Mouse (Mus musculus) spleen, embryonic (tissue): ENCODE measurements around the gene Gabrb1.

ENCODE experiments used
- CTCF ChIA-PET: fragments of 350-600 bp; sonication (Branson Sonifier 250); formaldehyde crosslinking; loops from one replicate; lab custom pipeline; 2022; lab: Charles Lee

Gabrb1 gene

DNA sequence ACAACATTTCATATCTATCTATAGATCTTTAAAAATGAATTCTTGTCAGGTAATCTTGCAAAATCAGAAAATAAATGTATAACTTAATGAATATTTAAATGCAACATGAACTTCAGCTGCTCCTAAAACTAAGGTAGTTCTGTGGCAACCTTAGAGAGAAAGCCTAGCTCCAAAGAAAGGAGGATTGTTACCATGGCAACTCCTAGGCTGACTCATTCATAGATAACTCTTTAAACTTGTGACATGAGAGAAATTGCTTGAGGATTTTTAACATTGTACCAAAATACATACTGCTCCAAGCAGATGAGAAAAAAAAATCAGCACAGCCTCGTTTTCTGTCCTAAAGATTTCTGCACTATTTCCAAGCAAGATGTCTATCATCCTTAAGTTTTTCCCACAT, 171.1 kb downstream of the Gabrb1 start:
- CTCF ChIA-PET: no interaction called here

DNA sequence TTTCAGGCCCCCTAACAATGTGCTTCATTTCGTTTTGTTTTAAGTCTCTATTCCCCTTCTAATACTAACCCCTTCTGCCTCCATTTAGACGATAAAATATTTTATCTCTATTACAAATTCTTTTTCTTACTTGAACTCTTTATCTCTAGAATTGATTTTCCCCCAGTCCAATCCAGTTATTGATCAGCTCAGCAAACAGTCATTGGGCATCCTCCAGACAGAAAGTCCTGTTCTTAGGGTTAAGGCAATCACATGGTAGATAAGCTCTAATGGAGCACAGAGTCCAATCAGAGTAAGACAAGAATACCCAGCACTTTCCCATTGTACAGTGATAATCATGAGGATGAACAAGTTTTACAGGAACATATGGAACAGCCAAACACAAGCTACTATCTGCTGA, 172.4 kb downstream of the Gabrb1 start:
- CTCF ChIA-PET: no interaction called here

DNA sequence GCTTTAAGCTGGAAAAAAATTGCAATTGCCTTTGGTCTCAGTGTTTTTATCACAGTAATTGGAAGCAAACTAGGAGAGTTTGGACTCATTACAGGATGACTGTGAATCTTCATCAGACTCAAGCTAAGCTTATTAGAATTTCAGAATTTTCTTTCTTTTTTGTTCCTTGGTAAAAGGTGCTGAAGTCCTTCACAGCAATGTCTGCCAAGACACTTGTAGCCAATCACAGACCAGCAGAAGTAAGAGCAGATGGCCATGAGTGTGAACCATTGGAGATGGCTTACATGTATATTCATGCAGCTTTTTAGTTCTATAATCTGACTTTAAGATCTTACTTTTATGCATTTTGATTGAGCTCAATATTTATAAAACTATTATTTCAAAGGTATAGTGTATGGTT, 184.3 kb downstream of the Gabrb1 start:
- CTCF ChIA-PET: no interaction called here

DNA sequence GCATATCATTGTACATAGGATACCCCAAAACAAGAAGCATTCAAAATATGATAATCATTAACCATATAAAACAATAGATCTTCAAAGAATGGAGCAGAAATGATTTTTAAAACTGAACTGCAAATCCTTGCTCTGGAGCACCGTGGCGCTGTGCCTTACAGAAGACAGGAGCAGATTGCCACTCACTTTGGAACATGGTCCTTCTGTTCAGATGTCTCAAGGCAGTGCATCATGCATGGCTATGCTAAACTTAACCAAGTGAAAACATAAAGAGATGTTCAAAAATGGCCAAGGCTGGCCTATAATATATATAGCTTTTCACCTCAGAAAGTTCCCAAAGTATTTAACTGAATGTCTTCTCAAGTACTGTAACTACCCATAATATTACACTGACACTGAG, 240.3 kb downstream of the Gabrb1 start:
- CTCF ChIA-PET: no interaction called here

DNA sequence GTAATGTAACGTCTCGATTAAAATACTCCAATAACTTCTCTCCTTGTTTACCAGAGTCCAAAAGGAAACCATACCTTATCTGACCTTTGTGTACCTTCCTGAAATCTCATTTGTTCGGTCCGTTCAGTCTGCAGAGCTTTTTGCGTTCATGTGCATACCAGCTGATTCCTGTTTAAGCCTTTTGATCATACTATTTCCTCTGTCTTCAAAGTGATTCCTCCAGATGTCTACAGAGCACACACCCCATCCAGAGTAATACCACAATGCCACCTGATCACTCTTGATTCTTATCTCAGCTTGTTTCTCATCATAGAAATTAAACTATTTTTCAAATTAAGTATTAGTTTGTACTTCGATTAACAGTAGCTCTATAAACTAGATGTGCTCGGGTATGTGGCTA, 245.5 kb downstream of the Gabrb1 start:
- CTCF ChIA-PET: no interaction called here

DNA sequence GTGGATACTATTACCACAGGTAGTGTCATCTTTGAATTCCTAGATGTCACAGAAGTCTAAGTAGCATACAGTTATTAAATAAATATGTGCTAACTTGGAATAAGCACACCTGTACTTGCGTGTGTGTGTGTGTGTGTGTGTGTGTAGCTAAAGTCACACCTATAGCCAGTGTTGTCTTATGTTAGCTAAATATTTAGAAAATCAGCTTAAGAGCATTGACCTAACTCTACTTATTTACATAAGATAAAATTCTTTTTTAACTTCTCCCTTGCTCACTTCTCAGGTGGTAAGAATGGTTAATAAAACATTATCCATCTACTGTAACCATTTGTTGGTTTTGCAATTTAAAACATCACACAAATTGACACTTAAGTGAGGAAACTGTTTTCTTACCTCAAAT, 256.1 kb downstream of the Gabrb1 start:
- CTCF ChIA-PET: no interaction called here

DNA sequence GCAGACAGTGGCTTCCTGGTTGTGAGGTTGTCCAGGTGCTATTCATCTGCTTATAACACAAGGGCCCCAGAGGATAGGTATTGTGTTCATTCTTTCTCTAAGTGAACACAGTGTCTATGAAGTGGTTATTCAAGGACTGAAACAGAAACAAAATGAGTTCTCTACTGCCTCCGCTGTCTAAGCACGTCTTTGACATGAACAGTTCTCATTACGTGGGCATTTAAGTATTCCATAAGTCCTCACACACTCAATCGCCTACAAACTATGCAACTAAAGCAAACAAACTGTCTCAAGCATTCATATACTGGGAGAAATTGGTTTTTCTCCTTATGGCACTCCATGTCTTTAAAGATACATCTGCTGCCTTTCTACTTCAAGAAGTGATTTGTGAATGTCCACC, 257.8 kb downstream of the Gabrb1 start:
- CTCF ChIA-PET: no interaction called here

DNA sequence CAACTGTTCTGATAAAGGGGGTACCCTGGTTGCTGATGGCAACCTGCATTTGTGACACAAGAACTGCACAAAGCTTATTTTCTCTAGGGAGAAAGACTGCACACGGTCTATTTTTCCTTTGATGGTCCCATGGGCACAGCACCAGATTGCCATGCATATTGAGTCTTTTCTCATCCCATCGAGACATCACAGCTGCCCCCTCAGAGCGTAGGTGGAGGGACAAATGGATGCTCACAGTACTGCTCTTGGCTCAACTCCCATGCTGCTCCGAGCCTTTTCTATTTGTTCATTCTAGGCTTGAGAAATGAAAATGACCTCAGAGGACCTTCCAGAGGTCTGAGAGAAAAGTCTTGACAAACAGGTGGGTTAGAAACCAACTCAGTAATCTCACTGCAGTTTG, 259.3 kb downstream of the Gabrb1 start:
- CTCF ChIA-PET: no interaction called here

DNA sequence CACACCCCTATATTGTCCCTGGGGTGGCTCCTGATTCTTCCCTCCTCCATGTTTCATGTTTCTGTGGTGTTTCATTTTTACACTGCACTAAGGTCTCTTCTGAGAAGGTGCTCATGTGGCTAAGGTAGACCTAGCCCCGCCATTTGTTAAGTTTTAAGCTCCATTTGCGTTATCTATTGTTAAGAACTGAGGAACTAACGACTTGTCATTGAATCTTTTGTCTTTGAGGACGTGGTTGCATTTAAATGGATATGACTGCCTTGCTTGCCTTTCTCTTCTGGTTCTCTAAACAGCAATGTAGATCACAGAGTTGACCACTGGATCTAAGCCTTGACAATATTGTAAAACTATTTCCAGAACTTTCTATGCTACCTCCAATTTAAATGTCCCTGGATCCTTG, 265.7 kb downstream of the Gabrb1 start:
- CTCF ChIA-PET: no interaction called here

DNA sequence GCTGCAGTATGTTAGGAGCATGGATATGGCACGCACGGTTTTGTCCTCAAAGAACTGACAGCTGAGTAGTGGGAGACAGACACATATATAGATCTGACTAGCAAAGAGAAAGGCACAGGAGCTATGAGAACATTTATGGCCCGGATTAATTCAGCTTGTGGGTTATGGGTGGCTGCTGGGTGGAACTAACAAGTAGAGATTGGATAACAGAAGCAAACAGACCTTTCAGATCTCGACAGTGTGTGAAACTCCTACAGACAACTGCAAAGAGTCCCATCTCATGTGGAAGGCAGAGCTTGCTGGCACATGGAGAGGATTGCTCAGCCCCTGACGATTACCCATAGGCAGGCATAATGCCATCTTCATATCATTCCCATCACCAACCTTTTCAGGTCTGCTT, 268.4 kb downstream of the Gabrb1 start:
- CTCF ChIA-PET: no interaction called here

DNA sequence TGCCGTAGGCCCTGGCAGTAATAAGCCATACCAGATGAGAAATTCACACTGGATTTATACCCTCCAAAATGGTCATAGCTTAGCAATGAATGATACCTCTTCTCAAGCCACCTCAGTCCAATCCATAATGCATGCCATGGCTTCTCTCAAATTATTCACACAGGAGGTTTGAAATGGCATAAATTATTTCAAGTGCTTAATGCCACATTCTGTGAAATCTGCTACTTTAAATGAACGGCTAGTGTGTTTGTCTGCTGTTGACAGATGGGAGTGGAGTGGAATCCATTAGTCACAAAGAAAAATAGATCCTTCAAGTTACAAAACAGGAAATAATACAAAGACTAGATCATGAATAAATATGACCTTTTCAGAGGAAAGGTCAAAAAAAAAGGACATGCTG, 272.1 kb downstream of the Gabrb1 start:
- CTCF ChIA-PET: no interaction called here

DNA sequence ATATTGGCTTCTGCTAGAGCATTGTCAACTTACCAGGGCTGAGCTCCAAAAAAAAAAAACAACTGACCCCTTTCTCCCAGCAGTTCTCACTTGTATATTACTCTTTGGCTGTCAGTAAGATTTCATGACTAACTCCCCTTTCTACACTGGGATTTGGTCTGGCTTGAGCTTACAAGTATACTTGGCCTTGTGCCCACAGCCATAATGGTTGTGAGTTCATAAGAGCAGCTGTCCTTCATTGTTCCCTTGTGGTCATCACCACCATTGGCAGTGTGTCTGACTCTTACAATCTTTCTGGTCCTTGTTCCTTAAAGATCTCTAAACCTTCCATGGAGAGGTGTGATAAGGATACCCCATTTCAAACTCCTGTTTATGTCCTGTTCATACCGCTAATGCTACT, 293.5 kb downstream of the Gabrb1 start:
- CTCF ChIA-PET: no interaction called here

DNA sequence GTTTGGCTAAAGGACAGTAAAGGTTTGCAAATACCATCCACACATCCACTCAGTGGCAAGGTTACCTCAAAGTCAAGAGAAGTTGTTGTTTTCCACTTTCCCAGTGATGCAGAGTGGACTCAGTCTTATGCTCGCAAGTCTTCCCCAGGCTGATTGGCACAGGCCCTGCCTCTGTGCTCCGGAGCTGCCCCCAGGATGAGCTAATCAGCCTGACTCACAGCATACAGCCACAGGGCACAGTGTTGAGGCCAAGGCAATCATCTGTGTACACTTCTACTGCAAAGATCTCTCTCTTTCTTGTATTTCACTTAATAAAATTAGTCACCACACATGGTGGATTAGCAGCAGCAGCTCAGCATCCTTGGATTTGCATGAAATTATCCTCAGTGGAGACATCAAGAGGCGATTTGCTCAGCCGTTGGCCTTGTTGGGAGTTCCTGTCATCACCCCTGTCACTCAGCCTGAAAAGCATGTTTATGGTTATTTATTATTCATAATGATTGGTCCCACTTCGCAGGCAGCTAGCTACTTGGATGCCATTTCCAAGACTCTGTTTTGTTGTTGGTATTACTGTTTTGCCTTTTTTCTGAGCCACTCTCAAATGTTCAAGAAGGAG, 297.3 kb downstream of the Gabrb1 start:
- CTCF ChIA-PET: no interaction called here

DNA sequence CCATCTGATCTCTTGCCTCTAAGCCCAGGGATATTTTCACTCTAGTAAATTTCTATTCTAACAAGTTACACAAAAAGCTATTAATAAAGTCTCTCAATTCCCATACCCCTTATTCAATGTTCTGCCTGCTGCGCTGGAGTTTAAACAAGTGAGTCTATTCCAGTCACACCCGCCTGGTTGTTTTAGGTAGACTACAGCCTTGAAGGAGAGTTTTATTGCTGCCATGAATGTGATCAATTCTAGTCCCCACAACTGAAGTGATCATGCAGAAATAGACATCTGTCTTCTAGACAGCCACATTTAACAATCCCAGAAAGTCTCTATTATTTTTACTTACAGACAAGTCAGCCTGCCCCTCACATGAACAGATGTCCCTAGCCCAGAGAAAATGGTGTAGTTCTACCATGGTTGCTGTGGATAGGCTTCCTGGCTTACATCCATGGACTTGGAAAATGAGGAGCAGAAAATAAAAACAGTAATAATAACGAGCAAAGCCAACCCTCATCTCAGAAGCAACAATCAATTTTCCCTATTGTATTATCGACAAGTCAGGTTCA, 307.0 kb downstream of the Gabrb1 start:
- CTCF ChIA-PET: no interaction called here

DNA sequence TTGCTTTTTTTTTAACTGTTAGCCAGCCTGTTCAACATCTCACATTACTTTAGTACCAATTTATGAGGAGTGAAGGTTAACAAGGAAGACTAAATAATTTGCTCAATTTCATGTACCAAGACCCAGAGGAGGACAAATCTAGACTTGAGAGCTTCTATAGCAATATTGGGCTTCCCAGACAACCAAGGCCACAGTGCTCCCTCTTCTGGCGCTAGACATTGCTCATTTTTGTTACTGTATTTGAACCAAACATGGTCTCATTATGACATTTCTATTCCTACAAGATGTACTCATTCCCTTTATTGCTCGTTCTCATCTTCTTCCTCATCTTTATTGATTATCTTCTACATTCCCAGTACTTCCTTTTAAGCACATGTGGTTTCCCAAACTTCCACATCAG, 307.6 kb downstream of the Gabrb1 start:
- CTCF ChIA-PET: interaction anchor here (0.6 kb wide), 1 partner anchor 463 kb away, joined by 8 read pairs; no protein-coding TSS in a partner anchor

DNA sequence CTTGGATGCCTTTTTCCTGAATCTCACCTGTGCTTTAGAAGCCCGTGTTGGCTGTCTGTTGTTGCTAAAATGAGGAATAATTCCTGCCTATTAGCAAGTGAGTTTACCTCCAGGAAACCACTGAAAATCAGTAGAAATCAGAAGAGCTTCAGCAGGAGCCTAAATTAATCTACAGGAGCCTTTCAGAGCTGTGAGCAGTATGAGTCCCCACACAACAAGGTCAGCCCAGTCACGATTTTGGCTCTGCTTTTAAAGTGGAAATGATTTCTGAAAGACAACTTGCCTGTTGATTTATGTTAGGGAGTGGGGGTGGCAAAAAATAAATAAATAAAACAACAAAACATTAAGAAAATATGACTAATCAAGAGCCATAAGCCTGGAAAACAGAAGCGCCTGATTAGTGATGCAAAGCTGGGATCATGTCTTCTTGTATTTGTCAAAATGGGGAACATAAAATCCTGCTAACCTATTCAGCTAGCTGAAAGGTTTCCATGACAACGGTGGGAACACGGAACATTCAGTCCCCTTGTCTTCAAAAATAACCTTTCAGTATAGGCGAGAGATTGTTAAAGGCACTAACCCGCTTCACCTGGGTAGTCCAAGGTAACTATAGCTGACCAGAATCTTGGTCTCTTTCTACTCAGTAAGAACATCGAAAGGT, 312.4 kb downstream of the Gabrb1 start:
- CTCF ChIA-PET: no interaction called here

DNA sequence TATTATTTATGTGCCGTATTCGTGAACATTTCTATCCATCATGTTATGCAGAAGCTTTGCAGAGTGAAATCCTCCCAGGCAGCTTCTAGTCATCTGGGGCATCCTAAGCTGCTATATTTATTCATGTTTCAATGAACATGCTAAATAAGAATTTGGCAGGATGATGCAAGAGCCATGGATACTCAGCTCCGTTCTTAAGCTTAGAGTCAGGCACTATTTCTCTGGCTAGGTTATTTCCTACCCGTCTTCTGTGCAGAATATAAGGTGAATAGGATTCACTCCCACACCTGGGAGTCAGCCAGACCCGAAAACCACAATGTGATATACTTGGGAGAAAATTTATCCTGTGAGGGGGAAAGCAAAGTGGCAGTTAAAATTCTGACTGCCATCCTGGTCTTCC, 314.9 kb downstream of the Gabrb1 start:
- CTCF ChIA-PET: no interaction called here

DNA sequence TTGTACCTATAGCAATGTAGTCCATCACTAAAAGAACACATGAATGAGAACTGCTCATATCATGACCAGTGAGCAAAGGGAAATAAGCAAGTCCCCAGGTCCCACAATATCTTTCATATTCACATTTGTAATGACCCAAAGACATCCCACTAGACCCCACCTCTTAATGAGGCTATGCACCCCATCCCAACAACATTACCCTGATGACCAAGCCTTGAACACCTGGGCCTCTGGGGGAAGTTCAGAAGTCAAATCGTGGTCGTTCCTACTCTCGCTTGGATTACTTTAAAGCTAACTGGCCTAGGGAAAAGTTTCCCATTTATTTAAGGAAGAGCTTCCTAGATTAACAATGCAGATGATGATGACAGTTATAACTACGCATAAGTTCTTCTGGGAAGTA, 318.2 kb downstream of the Gabrb1 start:
- CTCF ChIA-PET: no interaction called here

DNA sequence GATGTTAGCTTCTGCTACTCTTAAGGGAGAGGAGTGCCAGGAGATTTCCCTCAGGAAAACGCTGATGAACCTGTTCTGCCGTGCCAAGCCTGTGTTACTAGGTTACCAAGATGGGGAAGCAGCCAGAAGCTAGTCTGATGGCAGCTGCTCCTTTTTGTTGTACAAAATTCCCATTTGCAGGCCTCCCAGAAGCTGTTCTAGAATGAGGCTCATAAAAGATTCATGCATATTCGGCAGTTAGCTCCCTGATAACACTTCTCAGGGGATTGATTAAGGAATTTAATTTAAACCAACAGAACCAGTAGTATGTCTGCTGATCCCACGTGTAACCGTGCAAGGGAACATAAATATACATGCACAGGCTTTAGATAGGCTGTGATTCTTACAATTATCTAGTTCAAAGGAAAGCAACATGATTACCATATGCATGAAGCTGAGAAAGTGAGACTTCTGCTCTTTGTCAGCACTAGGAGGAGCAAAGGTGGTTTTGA, 318.7 kb downstream of the Gabrb1 start:
- CTCF ChIA-PET: no interaction called here

DNA sequence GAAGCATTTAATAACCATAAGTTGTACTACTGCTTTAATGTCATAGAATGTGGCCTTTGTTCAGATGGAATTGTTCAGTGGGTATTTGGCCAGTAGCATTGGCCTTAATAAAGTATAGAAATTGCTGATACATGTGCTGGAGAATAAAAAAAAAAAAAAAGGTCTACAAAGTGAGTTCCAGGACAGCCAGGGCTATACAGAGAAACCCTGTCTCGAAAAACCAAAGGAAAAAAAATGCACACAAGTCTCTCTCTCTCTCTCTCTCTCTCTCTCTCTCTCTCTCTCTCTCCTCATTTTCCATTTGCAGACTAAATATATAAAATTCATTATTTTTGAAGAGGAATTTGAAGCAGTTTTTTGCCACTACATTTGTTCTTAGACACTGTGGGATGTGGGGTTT, 328.6 kb downstream of the Gabrb1 start:
- CTCF ChIA-PET: interaction anchor here (0.7 kb wide), 1 partner anchor 186 kb away, joined by 5 read pairs; no protein-coding TSS in a partner anchor

DNA sequence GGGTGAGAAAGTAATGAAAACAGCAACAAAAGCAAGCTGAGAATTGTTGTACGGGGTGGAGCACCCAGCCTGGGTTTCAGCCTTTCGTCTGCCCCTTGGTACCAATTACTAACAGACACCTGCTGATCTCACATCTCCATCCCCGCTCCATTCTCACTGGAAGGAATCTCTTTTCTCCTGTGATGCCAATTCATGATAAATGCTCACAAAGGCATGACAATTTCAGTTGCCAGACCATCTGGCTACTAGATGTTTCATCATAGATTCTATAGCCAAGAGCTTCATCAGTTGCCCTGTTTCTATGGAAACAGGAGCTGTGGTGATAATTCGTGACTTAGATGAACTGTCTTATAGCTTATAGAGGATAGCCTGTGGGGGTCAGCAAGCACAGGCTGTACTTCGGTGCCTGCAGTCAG, 329.1 kb downstream of the Gabrb1 start:
- CTCF ChIA-PET: no interaction called here

DNA sequence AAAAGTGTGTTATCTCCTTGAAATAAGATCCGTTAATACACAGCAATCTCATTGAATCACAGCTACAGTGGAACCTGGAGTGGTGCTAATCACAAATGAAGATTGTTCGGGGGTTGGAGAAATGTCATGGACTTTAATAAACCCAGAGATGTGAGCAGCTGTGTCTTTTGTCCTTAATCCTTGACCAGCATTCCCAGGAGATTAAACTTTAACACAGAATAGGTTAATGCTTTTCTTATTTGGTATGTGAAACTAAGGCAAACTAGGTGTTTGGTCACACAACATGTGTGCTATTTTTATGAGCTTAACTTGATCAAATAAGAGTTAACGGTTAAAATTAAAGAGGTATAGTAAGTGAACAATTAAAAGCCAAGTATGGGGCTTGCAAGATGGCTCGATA, 341.6 kb downstream of the Gabrb1 start:
- CTCF ChIA-PET: no interaction called here

DNA sequence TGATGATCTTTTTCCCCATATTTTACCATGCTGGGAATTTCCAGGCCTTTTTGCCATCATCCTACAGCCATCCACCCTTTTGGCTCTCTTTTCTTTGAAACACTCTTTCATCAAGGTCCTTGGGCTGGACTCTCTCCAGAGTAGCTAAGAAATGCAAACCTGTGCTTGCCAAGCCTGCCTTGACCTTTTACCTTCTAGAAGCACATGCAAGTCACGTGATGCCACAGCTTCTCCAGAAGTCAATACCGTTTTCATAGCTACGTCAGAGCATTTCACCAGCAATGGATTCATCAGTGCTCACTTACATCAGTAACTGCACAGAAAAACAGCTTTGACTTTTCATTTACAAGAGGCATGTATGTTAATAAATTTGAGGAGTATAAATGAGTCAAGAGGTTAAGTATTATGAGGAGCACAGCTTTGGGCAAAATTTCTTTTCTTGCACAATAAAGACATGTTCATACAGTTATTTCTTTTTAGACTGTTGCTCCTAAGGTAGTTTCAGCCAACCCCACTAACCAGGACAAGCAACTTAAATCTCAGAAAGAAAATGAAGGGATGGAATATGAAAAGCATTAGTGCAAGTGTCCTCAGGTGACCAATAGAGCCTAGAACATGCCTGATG, 346.0 kb downstream of the Gabrb1 start:
- CTCF ChIA-PET: no interaction called here
